Mouse (Mus musculus) megakaryocyte, adult 5-6 weeks (primary cell): ENCODE measurements around the gene Gm9837. TPM values are rescaled to one million over a fixed set of nuclear protein-coding genes. Genes with fewer than 3 reads are reported as not detected.
A peak's percentile ranks its signal among the peaks of the same experiment; 100 is the strongest.

Source experiments
- ATAC-seq: 2 replicates; pipeline ENCODE4 v1.8.0; 2016; ENCODE audit warnings: mild to moderate bottlenecking, inconsistent platforms; ENCODE audit not compliant: poor library complexity, severe bottlenecking
- total RNA-seq, 2 experiments: library from RNA; stranded (forward) in 1 of 2; stranded (reverse) in 1 of 2; fragments of 153-499, 151-499 nt in 1 of 2; fragments of 221-1000, 200-1000 nt in 1 of 2; gene quantifications; 2 replicates each; pipeline versions ENCODE4 v1.2.3 to v1.2.4; 2015 to 2017

The Gm9837 gene
- total RNA-seq, 2 experiments from 2014 or later = not detected

- ATAC-seq = no peak
Measured at GRCm38 (mm10) chr11:53489007-53489406, 18.7 kb upstream of the Gm9837 start.

- ATAC-seq = no peak
Measured at GRCm38 (mm10) chr11:53486822-53487594, 16.7 kb upstream of the Gm9837 start.

- ATAC-seq = no peak
Measured at GRCm38 (mm10) chr11:53486351-53486750, 16.1 kb upstream of the Gm9837 start.

GRCm38 (mm10) chr11:53485719-53486118 lies 15.4 kb upstream of the Gm9837 start:
- no peak for ATAC-seq

- no peak for ATAC-seq
Measured at GRCm38 (mm10) chr11:53483159-53483891, 13.0 kb upstream of the Gm9837 start.

GRCm38 (mm10) chr11:53481088-53481730 lies 10.9 kb upstream of the Gm9837 start:
- ATAC-seq = no peak

- peak; percentile 27; the same call in 1 of the 2 replicates for ATAC-seq
Measured at GRCm38 (mm10) chr11:53479783-53480301, 9.6 kb upstream of the Gm9837 start, which contains the start of the genes Gm9945 and Sowaha. Gene Gm9945, plus strand, starts transcription at chr11:53480166. Gene Sowaha, minus strand, starts transcription at chr11:53480274.

- no peak for ATAC-seq
Measured at GRCm38 (mm10) chr11:53479171-53479782, 9.0 kb upstream of the Gm9837 start.

GRCm38 (mm10) chr11:53478383-53479170 lies 8.3 kb upstream of the Gm9837 start:
- no peak for ATAC-seq

- ATAC-seq = no peak
Measured at GRCm38 (mm10) chr11:53477833-53478232, 7.6 kb upstream of the Gm9837 start.

- no peak for ATAC-seq
Measured at GRCm38 (mm10) chr11:53475620-53476019, 5.3 kb upstream of the Gm9837 start.

GRCm38 (mm10) chr11:53472709-53473108 lies 2.4 kb upstream of the Gm9837 start:
- no peak for ATAC-seq

GRCm38 (mm10) chr11:53469294-53469967 lies 848 bp downstream of the Gm9837 start:
- no peak for ATAC-seq

- peak; percentile 54 for ATAC-seq
Measured at GRCm38 (mm10) chr11:53466231-53466971, 3.9 kb downstream of the Gm9837 start.

GRCm38 (mm10) chr11:53463551-53464424 lies 6.5 kb downstream of the Gm9837 start:
- ATAC-seq = no peak

- no peak for ATAC-seq
Measured at GRCm38 (mm10) chr11:53461727-53462126, 8.6 kb downstream of the Gm9837 start.

GRCm38 (mm10) chr11:53460192-53460591 lies 10.1 kb downstream of the Gm9837 start:
- no peak for ATAC-seq

GRCm38 (mm10) chr11:53458996-53459395 lies 11.3 kb downstream of the Gm9837 start:
- ATAC-seq = no peak
